Mouse (Mus musculus) megakaryocyte, embryonic 14.5 days (primary cell): ENCODE data around the gene Gm20388.

ENCODE experiments used
- FLI1 ChIP-seq: IDR thresholded peaks from 2 replicates; pipeline ENCODE4 v1.6.1; 2012; ENCODE audit warnings: low read length, inconsistent platforms, mixed read lengths
- GATA1 ChIP-seq: IDR thresholded peaks from 3 replicates; pipeline ENCODE4 v1.6.1; 2012; ENCODE audit warnings: mixed read lengths, low read length, inconsistent platforms, borderline replicate concordance

- TF ChIP-seq GATA1 (no peak), FLI1 (no peak)
Measured at GRCm38 (mm10) chr8:119901349-119901748, 9.3 kb upstream of the Gm20388 start.
